ENCODE assay signal across 9 mouse cellular contexts in genomic region chr7:35076645-35077044, GRCm38 (mm10). TPM values are rescaled to one million over a fixed set of nuclear protein-coding genes. Genes with fewer than 3 reads are reported as not detected.
DNase-seq lines count a peak whose midpoint lies in the region; ATAC-seq lines count a peak whose summit lies in the region.
"Had no signal": no experiment of that assay in that cellular context is flagged by ENCODE, and none has a peak within 500 bp of the region (broad histone marks: within the 10 kb centered on the region; RNA-seq: fewer than 3 reads in every experiment).

No protein-coding gene starts in this region.

- H3K9me3 ChIP-seq in hindbrain, embryonic 16.5 days (ENCODE audit: control insufficient read depth, low read length): no peaks in the 10 kb centered on the region
- H3K9me3 ChIP-seq in hindbrain, embryonic 12.5 days (replicated peaks): no peaks in the 10 kb centered on the region
- no peaks in the 10 kb centered on the region for H3K9me3 ChIP-seq in heart, embryonic 13.5 days

- WGBS in hindbrain, embryonic 16.5 days: 34% methylated on average over 5 of the region's 5 CpGs
- WGBS in hindbrain, embryonic 12.5 days: 47% methylated on average over 5 of the region's 5 CpGs
- WGBS in heart, embryonic 13.5 days: 21% methylated on average over 5 of the region's 5 CpGs

- ATAC-seq in hindbrain, embryonic 16.5 days: 0 out of 2 replicates have a peak, but pooled peaks have one; percentile 6
- ATAC-seq in hindbrain, embryonic 12.5 days (ENCODE audit: low FRiP score): no peak
- ATAC-seq in heart, embryonic 13.5 days (ENCODE audit: extremely low read depth, insufficient number of reproducible peaks, low FRiP score, low TSS enrichment): no peak; the same call in 1 of the 2 replicates

- H3K27ac ChIP-seq in hindbrain, embryonic 16.5 days (ENCODE audit: low read depth, low read length): no peak overlapping the region
- no peak overlapping the region for H3K27ac ChIP-seq in hindbrain, embryonic 12.5 days
- H3K27ac ChIP-seq in heart, embryonic 13.5 days (replicated peaks): no peak overlapping the region
- H3K27ac ChIP-seq: kidney, postnatal 0 days had no signal

- DNase-seq in 3134 (ENCODE audit: extremely low read depth, insufficient read length, low spot score): peak; percentile 43
- peak; percentile 89 for DNase-seq in adrenal gland, adult 2 months
- DNase-seq in spleen, adult 12 weeks (ENCODE audit: low spot score): no peak
- no peak for DNase-seq in gastrocnemius, adult 8-10 months (ENCODE audit: low spot score in 2 of 2)
- no peak for DNase-seq in layer of hippocampus, adult 8-10 months (ENCODE audit: low spot score in 2 of 2)

- no peaks in the 10 kb centered on the region for H3K27me3 ChIP-seq in hindbrain, embryonic 16.5 days (replicated peaks; ENCODE audit: control insufficient read depth, insufficient read depth, low read length)
- H3K27me3 ChIP-seq in hindbrain, embryonic 12.5 days: no peaks in the 10 kb centered on the region
- no peaks in the 10 kb centered on the region for H3K27me3 ChIP-seq in heart, embryonic 13.5 days (replicated peaks)

- no peaks in the 10 kb centered on the region for H3K36me3 ChIP-seq in hindbrain, embryonic 16.5 days (ENCODE audit: control insufficient read depth, insufficient read depth, low read length)
- H3K36me3 ChIP-seq in hindbrain, embryonic 12.5 days: no peaks in the 10 kb centered on the region
- no peaks in the 10 kb centered on the region for H3K36me3 ChIP-seq in heart, embryonic 13.5 days

- no peak overlapping the region for H3K4me2 ChIP-seq in hindbrain, embryonic 16.5 days (ENCODE audit: low read length)
- no peak overlapping the region for H3K4me2 ChIP-seq in hindbrain, embryonic 12.5 days (replicated peaks)
- H3K4me2 ChIP-seq in heart, embryonic 13.5 days: no peak overlapping the region

- no peaks in the 10 kb centered on the region for H3K4me1 ChIP-seq in hindbrain, embryonic 16.5 days (ENCODE audit: control insufficient read depth, insufficient read depth, low read depth, low read length)
- no peaks in the 10 kb centered on the region for H3K4me1 ChIP-seq in hindbrain, embryonic 12.5 days
- H3K4me1 ChIP-seq in heart, embryonic 13.5 days: peaks cover 6% of the 10 kb centered on the region

- H3K4me3 ChIP-seq in hindbrain, embryonic 16.5 days (ENCODE audit: low read length): no peak overlapping the region
- H3K4me3 ChIP-seq in hindbrain, embryonic 12.5 days: no peak overlapping the region
- no peak overlapping the region for H3K4me3 ChIP-seq in heart, embryonic 13.5 days

- no peak overlapping the region; the same call in 1 of the 2 replicates for H3K9ac ChIP-seq in hindbrain, embryonic 16.5 days (ENCODE audit: low read depth, low read length)
- no peak overlapping the region for H3K9ac ChIP-seq in hindbrain, embryonic 12.5 days
- peak overlapping the region; percentile 47; the same call in 1 of the 2 replicates for H3K9ac ChIP-seq in heart, embryonic 13.5 days

RNA-seq across cellular contexts. Expression of gene Cebpg, which starts 20.3 kb away (rescaled TPM):
- polyA plus RNA-seq in hindbrain, embryonic 16.5 days (2015; fragmentation: Nextera tagmentation; extraction: Ambion mirVana): 25.5 and 30.0 TPM in 2 replicates
- polyA plus RNA-seq in hindbrain, embryonic 12.5 days (2016; fragmentation: Nextera tagmentation; extraction: Ambion mirVana): 46.1 and 50.3 TPM in 2 replicates
- total RNA-seq in adrenal gland, adult 2 months (2021): 10 to 100 TPM; 46.0 to 65.3 TPM
- 2.1 and 2.3 TPM in 2 replicates for polyA plus RNA-seq in adrenal gland, adult 2 months (2012; rRNA removed)
- polyA plus RNA-seq in heart, embryonic 13.5 days (2015; fragmentation: Nextera tagmentation; extraction: Ambion mirVana): 16.3 and 19.2 TPM in 2 replicates
- total RNA-seq in gastrocnemius, adult 8-10 months (2022): 10 to 100 TPM; 33.0 to 39.8 (median 36.6) TPM
- 10 to 100 TPM; 31.5 to 42.0 (median 36.7) TPM for total RNA-seq in layer of hippocampus, adult 8-10 months (2022)

RNA-seq across cellular contexts. Expression of gene Cebpa, which starts 42.4 kb away (rescaled TPM):
- polyA plus RNA-seq in hindbrain, embryonic 16.5 days (2015; fragmentation: Nextera tagmentation; extraction: Ambion mirVana): 0.75 and 0.86 TPM in 2 replicates
- 0.96 and 1.6 TPM in 2 replicates for polyA plus RNA-seq in hindbrain, embryonic 12.5 days (2016; fragmentation: Nextera tagmentation; extraction: Ambion mirVana)
- 100 to 1,000 TPM in 1 of 2 experiments, 10 to 100 TPM in 1; 88.3 to 319 TPM for total RNA-seq in adrenal gland, adult 2 months (2021)
- polyA plus RNA-seq in adrenal gland, adult 2 months (2012; rRNA removed): 405 and 678 TPM in 2 replicates
- 0.47 and 0.78 TPM in 2 replicates for polyA plus RNA-seq in heart, embryonic 13.5 days (2015; fragmentation: Nextera tagmentation; extraction: Ambion mirVana)
- total RNA-seq in gastrocnemius, adult 8-10 months (2022): 10 to 100 TPM in 1 of 4 experiments, 1 to 10 TPM in 3; 3.0 to 10.9 (median 6.4) TPM
- total RNA-seq in layer of hippocampus, adult 8-10 months (2022): 10 to 100 TPM; 15.4 to 55.7 (median 30.3) TPM

Comparison
In these comparisons a context has a peak if more than half of its experiments do, and no peak if none do; other contexts are left out.
1. DNase-seq: peak in 3134 (single experiment) and adrenal gland, adult 2 months (single experiment); none in spleen, adult 12 weeks (single experiment), gastrocnemius, adult 8-10 months (0 of 2) and layer of hippocampus, adult 8-10 months (0 of 2).
2. RNA of gene Cebpa, which starts 42.4 kb away (polyA plus RNA-seq): 405 to 678 TPM in adrenal gland, adult 2 months; 0.96 to 1.6 TPM in hindbrain, embryonic 12.5 days, 0.75 to 0.86 TPM in hindbrain, embryonic 16.5 days and 0.47 to 0.78 TPM in heart, embryonic 13.5 days; every median in the first group is over 100 times any median in the second.